Mouse (Mus musculus): ENCODE measurements around the gene Sptbn1.

DNA sequence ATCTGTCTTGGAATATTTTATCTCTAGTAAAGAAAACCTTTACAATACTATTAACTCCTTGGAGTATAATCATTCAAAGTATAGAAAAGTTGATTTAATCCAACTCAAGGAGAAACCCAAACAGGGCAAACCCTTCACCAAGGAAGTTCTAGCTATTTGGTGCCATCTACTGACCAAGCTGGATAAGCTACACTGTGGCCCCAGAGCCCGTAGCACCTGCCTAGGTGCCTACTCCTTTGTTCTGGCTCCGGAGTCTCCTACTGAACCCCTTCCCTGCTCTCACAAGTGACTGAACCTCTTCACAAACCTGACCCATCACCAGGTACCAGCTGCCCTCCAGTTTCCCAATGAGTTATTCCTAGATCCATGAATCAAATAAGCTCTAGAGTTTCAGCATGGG is 45.3 kb downstream of the Sptbn1 start:
- TF ChIP-seq CTCF (IDR thresholded peaks at IDR 0.05; ENCODE audit: extremely low read depth, insufficient read length, insufficient replicate concordance, low read depth, low read length) (peak; percentile 67; the same call in 1 of the 2 replicates), POLR2A (IDR thresholded peaks at IDR 0.05; ENCODE audit: low read depth, low read length) (no peak)

All from small intestine, adult 2 months (tissue).